Mouse (Mus musculus) spleen, adult 2 months (tissue): ENCODE measurements around the gene Slc2a10. TPM values are rescaled to one million over a fixed set of nuclear protein-coding genes. Genes with fewer than 3 reads are reported as not detected.

Source experiments
- DNase-seq, 2 experiments: peaks; one replicate each; pipeline versions ENCODE4 v3.0.0 to v3.0.0-alpha.2; 2012 to 2021; ENCODE audit warnings: low spot score in 2 of 2, low read depth in 1 of 2
- H3K27ac ChIP-seq: fragments of 200-500 bp; 2 replicates; pipeline ENCODE4 v1.5.1; 2012; ENCODE audit warnings: low read length, inconsistent platforms; ENCODE audit not compliant: insufficient read depth
- H3K27me3 ChIP-seq: fragments of 200-500 bp; 2 replicates; pipeline ENCODE4 v1.6.1; 2012; ENCODE audit warnings: mild to moderate bottlenecking, moderate library complexity, low read length, inconsistent platforms; ENCODE audit not compliant: control insufficient read depth, insufficient read depth
- H3K36me3 ChIP-seq: fragments of 200-500 bp; 2 replicates; pipeline ENCODE4 v1.6.1; 2012; ENCODE audit warnings: mild to moderate bottlenecking, low read length, inconsistent platforms; ENCODE audit not compliant: control insufficient read depth, insufficient read depth
- H3K4me1 ChIP-seq: fragments of 200-500 bp; 2 replicates; pipeline ENCODE4 v1.6.1; 2011; ENCODE audit warnings: inconsistent platforms; ENCODE audit not compliant: control insufficient read depth, insufficient read depth, insufficient read length
- H3K4me3 ChIP-seq: fragments of 200-500 bp; 2 replicates; pipeline ENCODE4 v1.5.1; 2011; ENCODE audit warnings: mild to moderate bottlenecking, inconsistent platforms; ENCODE audit not compliant: insufficient read depth, insufficient read length; ENCODE audit errors: extremely low read depth
- CTCF ChIP-seq: fragments of 200-500 bp; IDR thresholded peaks from 2 replicates; pipeline ENCODE4 v1.5.1; 2011; ENCODE audit warnings: mild to moderate bottlenecking, inconsistent platforms; ENCODE audit not compliant: insufficient read depth, insufficient read length, insufficient replicate concordance; ENCODE audit errors: extremely low read depth
- POLR2A ChIP-seq: fragments of 200-500 bp; IDR thresholded peaks from 2 replicates; pipeline ENCODE4 v1.6.1; 2011; ENCODE audit warnings: low read depth, low read length, inconsistent platforms
- WGBS: fragments of 180-500 bp; shearing (Covaris S2); methylation state at CpG from one replicate; pipeline ENCODE4 v1.1.7; 2018; 5-methylcytosine and 5-hydroxymethylcytosine counted together
- polyA plus RNA-seq: library from polyadenylated mRNA; depleted of rRNA; stranded (reverse); fragments of >200 nt; gene quantifications from 2 replicates; pipeline ENCODE4 v1.2.3, GENCODE M21; 2012

Gene Slc2a10
- polyA plus RNA-seq, 1 experiment, result 0.83 TPM

GRCm38 (mm10) chr2:165554066-165554465, 50.5 kb downstream of the Slc2a10 start:
- WGBS, result 91% methylated on average over 9 of the region's 9 CpGs
- no peak overlapping the region for H3K4me3 ChIP-seq
- no peaks in the 10 kb centered on the region for H3K27me3 ChIP-seq
- H3K4me1 ChIP-seq, result no peaks in the 10 kb centered on the region
- no peak overlapping the region for H3K27ac ChIP-seq
- TF ChIP-seq CTCF (no peak), POLR2A (no peak)
- H3K36me3 ChIP-seq, result no peaks in the 10 kb centered on the region
- no peak for DNase-seq

GRCm38 (mm10) chr2:165557278-165557677, 53.7 kb downstream of the Slc2a10 start:
- Histone ChIP-seq H3K36me3 (no peaks in the 10 kb centered on the region), H3K27ac (no peak overlapping the region), H3K4me1 (no peaks in the 10 kb centered on the region), H3K4me3 (no peak overlapping the region), H3K27me3 (0 out of 2 replicates have a peak, but pooled peaks cover 1% of the 10 kb centered on the region)
- DNase-seq, result no peak
- TF ChIP-seq POLR2A, result no peak
- no peak for TF ChIP-seq CTCF
- 84% methylated on average over 7 of the region's 7 CpGs for whole genome bisulfite sequencing

- DNase-seq, result no peak
- Histone ChIP-seq H3K4me3 (no peak overlapping the region), H3K36me3 (no peaks in the 10 kb centered on the region), H3K27ac (no peak overlapping the region), H3K4me1 (no peaks in the 10 kb centered on the region; the same call in 1 of the 2 replicates), H3K27me3 (peaks cover 7% of the 10 kb centered on the region; the same call in 1 of the 2 replicates)
- 52% methylated on average over 11 of the region's 11 CpGs for WGBS
- TF ChIP-seq CTCF (no peak), POLR2A (no peak)
These were observed 55.3 kb downstream of the Slc2a10 start for GRCm38 (mm10) chr2:165558916-165559315.

- peaks cover 7% of the 10 kb centered on the region; the same call in 1 of the 2 replicates for H3K27me3 ChIP-seq
- TF ChIP-seq CTCF (no peak), POLR2A (no peak)
- H3K27ac ChIP-seq, result no peak overlapping the region
- no peaks in the 10 kb centered on the region for H3K36me3 ChIP-seq
- WGBS, result 26% methylated on average over 11 of the region's 11 CpGs
- no peak for DNase-seq
- H3K4me1 ChIP-seq, result no peaks in the 10 kb centered on the region; the same call in 1 of the 2 replicates
- no peak overlapping the region for H3K4me3 ChIP-seq
These were observed 56.1 kb downstream of the Slc2a10 start for GRCm38 (mm10) chr2:165559506-165560235.

GRCm38 (mm10) chr2:165561861-165562260, 58.3 kb downstream of the Slc2a10 start:
- Histone ChIP-seq H3K4me1 (no peaks in the 10 kb centered on the region; the same call in 1 of the 2 replicates), H3K36me3 (no peaks in the 10 kb centered on the region), H3K4me3 (no peak overlapping the region), H3K27ac (no peak overlapping the region), H3K27me3 (peaks cover 8% of the 10 kb centered on the region; the same call in 1 of the 2 replicates)
- TF ChIP-seq CTCF (no peak), POLR2A (no peak)
- no peak for DNase-seq
- WGBS, result 84% methylated on average over 6 of the region's 6 CpGs

- H3K4me1 ChIP-seq, result no peaks in the 10 kb centered on the region; the same call in 1 of the 2 replicates
- no peak overlapping the region for H3K4me3 ChIP-seq
- no peaks in the 10 kb centered on the region for H3K36me3 ChIP-seq
- no peak overlapping the region for H3K27ac ChIP-seq
- DNase-seq, result no peak
- 2% methylated on average over 52 of the region's 52 CpGs for WGBS
- TF ChIP-seq CTCF (no peak), POLR2A (no peak)
- peaks cover 8% of the 10 kb centered on the region; the same call in 1 of the 2 replicates for H3K27me3 ChIP-seq
These were observed 59.9 kb downstream of the Slc2a10 start for GRCm38 (mm10) chr2:165563298-165564058.
